Mouse (Mus musculus): ENCODE data around the gene Lamp1.

- TF ChIP-seq CTCF (IDR thresholded peaks at IDR 0.05; ENCODE audit: borderline replicate concordance, insufficient read depth, low read length) (no peak), POLR2A (IDR thresholded peaks at IDR 0.05; ENCODE audit: low read depth, low read length) (no peak)
Observed at GRCm38 (mm10) chr8:13174811-13175210, 15.8 kb downstream of the Lamp1 start.
